Mouse (Mus musculus): Measurements from ENCODE around the gene Samd4.

Samd4 gene

DNA sequence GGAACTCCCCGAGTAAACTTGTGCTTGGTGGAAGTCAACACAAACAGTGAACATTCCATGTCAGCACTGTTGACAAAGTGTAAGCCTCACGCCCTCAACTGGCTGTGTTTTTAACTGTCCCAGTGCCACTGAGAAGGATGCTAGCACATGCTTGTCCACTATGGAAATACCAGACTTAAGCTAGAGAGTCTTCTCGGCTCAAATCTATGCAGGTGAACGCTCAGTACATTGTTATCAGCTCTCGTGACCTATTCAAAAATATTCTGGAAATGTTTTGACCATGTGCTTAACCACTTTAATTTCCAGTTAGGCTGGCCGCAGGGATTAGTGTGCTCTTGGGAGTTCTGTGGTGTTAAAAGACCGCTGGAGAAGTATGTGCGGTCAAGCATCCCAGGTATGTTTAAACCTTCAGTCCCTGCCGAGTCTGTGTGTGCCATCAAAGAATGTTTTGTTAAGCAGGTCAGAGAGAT is 73.0 kb downstream of the Samd4 start:
- DNase-seq (ENCODE audit: low spot score), result no peak

DNA sequence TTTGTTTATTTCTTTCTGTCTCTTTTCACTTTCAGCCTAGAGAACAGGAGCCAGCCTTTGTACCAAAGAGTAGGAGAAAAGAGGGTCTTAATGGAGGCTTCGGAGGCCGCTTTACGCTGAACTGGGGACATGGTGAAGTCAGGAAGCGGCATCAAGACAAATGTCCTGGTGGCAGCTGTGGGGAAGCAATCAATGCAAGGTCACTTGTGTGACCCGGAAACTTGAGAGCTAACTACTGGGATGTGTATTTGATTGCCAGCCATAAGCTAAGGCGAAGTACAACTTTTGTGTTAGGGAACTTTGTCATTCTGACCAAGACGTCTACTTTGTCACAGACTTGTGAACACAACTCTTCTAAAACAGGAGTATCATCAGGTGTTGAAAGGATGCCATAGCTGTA is 73.5 kb downstream of the Samd4 start:
- DNase-seq (ENCODE audit: low spot score), result no peak

DNA sequence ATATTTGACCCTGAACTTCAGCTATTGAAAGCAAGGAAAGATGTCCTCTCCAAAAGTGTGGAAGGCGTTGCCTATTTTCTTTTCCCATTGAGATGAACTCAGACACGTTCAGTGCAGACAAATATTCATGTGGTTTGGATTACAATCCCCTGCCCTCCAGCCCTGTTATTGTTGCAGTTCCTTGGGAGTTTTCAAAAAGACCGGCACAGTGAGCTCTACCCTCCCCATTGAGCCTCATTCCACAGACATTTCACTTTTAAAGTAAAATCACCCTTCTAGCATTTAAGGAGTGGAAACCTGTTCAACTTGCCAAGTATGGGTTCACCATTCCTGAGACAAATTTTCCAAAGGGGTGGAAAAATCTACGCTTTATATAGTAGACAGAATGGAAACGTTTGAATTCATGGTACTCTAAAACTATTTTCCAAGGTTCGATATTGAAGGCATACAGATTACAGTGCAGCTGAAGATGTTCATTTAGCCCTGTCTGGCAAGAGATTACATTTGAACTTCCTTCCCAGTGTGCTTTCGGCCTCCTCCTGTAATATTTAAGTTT is 76.6 kb downstream of the Samd4 start:
- no peak for DNase-seq (ENCODE audit: low spot score)

DNA sequence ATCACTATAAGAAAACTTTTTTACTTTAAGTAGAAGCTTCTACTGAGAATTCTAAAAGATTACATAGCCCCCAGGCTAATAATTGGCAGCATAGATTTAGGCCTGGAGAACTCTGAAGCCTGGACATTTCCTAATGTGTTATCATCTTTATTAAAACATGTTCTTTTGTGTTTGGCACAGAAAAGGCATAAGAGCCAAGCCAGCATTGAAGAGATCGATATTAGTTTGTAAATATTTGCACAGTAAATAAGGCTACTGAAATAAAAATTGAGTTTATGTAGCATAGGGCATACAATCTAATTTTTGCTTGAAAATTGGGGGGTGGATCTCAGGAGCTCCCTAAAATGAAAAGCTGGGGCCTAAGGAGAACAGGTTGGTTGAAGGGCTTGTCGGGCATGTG is 77.2 kb downstream of the Samd4 start:
- no peak for DNase-seq (ENCODE audit: low spot score)

DNA sequence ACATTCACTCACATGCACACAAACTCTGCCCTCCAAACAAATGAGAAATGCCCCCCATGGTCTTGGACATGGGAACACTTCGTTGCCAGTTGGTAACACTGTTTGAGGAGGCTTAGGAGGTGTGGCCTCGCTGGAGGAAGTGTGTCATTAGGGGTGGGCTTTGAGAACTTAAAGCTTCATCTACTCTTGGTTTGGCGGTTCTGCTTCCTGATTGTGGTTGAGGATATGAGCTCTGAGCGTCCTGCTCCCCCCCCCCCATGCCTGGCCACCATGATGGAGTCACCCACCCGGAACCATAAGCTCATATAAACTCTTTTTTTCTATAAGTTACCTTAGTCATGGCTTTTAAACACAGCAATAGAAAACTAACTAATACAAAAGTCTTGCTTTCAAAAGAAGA is 80.2 kb downstream of the Samd4 start:
- no peak for DNase-seq (ENCODE audit: low spot score)

DNA sequence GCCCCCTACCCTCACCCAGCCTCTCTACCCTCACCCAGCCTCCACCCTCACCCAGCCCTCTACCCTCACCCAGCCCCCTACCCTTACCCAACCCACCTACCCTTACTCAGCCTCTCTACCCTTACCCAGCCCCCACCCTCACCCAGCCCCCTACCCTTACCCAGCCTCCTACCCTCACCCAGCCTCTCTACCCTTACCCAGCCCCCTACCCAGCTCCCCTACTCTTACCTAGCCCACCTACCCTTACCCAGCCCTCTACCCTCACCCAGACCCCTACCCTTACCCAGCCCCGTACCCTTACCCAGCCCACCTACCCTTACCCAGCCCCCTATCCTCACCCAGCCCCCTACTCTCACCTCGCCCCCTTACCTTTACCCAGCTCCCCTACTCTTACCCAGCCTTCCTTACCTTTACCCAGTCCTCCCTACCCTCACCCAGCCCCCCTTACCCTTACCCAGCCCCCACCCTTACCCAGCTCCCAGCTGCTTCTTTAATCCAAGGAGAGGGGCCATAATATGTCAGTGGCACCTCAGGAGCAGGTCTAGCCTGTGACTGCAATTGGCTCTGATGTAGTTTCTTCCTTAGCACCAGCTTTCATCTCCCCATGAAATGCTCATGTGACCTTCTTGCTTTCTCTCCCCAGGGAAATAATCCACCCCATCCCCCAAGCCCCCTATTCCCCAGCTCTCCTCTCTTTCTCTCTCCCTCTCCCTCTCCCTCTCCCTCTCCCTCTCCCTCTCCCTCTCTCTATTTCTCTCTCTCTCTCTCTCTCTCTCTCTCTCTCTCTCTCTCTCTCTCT is 81.6 kb downstream of the Samd4 start:
- DNase-seq (ENCODE audit: low spot score), result no peak

DNA sequence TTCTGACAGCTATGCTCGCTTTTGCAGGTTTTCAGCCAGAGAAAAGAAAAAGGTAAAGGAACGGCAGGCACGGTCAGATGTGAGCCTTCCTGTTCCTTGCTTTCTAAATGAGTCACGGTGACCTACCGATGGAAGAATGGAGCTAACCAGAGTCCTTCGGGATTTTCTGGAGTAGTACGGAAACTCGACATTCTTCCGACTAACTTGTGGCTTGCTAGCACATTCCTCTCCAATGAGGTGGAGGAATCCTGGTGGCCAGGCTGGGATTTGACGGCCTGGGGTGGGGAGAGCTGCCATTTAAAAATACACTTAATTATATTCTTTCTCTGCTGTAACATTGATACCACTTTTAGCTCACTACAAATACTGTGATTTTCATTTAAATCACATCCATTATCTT is 83.6 kb downstream of the Samd4 start:
- no peak for DNase-seq (ENCODE audit: low spot score)

DNA sequence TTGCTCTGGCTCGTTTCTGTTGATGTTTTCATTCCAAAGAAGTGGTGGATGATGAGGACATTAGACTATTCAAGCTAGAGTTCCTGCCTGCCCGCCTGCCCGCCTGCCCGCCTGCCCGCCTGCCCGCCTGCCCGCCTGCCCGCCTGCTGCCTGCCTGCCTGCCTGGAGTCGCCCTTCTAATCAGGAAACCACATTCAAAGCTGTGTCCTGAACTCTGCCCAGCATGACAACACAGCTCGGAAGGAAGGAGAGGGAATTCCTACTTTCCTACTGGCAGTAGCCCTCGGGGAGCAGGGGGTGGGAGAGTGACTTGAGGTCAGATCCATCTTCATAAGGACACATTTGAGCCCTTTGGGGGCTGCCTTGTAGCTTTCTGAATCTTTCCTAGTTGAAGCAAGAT is 85.4 kb downstream of the Samd4 start:
- no peak for DNase-seq (ENCODE audit: low spot score)

DNA sequence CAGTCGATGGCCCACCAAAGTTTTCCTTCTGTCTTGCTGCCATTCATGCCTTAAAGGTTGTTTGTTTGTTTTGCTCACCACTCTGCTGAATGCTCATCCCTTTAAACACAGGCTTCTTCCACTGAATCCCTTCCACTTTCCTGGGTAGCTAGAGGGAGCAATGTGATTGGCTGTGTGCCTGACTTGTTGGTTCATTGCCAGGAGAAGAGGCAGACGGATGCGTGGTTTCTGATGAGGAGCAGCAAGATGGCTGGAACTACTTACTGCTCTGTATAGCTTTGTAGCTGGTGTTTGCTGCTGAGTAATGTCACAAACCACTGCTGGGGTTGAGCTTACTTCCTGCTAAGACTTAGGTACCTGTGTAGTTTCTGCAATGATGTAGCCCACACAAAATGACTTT is 88.0 kb downstream of the Samd4 start:
- DNase-seq (ENCODE audit: low spot score), result no peak

DNA sequence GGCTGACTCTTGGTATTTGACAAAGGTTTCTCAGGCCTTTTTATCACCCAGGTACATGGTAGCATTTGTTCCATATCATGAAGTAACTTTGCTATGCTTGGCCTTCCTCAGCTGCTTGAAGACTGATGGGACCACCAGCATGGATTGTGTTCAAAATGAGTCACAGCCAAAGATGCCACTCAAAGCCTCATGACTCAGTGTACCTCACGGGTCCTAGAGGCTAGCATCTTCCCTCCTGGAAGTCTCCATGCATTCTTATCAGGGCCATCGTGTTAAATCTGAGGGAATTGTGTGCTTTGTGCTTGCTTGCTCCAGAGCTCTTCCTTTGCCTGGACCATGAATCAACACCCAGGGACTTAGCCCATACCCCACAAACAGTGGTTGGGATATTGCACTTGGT is 89.1 kb downstream of the Samd4 start:
- DNase-seq (ENCODE audit: low spot score), result no peak

DNA sequence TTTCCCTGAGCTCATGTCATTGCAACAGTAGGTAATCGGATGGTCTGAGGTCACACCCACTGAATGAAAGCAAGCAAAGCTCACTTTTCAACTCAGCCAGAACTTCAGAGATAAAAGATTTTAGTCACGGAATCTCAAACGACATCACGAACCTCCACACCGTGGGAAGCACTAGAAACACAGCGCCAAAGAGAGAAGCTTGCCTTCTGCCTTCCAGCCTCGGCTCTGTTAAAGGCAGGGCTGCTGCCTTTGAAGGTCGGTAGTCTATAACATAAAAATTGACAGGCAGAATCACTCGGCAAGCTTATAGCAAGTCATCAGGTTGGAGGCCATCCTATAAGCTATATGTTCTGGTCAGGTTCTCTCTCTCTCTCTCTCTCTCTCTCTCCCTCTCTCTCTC is 92.2 kb downstream of the Samd4 start:
- DNase-seq (ENCODE audit: low spot score), result no peak

DNA sequence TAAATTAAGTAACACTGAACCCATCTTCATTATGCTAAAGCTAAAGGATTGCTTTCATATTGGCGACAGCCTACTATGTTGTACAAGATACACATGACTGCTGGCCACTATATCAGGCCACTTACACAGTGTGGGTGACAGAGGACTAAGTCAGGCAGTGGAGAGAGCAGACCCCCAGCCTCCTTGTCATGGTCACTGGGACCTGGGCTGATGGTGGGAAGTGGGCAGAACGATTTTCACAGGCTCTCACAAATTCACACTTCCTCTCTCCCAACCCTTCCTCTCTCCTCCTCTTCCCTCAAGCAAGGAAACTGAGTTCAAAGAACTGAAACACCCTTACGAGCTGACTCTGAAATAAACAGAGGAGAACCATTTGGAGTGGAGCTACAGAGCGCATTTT is 93.3 kb downstream of the Samd4 start:
- DNase-seq (ENCODE audit: low spot score), result no peak

DNA sequence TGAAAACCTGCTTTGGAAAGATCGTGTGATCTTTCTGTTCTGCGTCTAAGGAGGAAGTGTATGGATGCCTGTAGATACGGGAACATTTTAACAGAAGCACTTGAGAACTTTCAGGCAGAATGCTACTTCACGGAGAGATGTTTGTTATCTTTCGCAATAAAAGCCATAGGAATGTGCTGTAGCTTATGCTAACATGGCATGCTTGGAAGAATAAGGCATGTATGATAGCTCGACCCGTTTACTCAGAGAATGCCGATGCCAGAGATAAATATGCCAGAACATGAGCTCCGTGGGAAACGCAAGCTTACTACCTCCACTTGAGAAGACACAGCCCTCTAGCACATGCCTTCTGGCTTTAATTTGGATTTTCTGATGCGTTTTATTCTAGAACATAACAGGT is 94.1 kb downstream of the Samd4 start:
- DNase-seq (ENCODE audit: low spot score), result no peak

DNA sequence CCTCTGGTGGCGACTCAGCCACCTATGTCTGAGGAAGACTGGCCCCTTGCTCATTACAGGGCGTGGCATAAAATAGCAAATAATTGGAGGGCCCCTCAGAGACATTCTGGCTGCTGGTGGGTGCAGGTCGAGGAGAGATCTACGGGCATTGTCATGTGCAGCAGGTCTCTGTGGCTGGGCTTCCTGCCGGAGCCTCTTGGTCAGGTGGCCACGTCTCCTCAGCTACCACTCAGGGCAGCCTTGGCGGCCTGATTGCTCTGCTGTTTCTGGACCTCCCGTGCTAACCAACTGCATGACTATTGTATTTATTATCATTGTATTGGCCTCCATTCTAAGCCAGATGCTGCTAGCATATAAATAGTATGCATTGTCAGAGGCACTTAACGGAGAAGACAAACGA is 95.0 kb downstream of the Samd4 start:
- DNase-seq (ENCODE audit: low spot score), result no peak

DNA sequence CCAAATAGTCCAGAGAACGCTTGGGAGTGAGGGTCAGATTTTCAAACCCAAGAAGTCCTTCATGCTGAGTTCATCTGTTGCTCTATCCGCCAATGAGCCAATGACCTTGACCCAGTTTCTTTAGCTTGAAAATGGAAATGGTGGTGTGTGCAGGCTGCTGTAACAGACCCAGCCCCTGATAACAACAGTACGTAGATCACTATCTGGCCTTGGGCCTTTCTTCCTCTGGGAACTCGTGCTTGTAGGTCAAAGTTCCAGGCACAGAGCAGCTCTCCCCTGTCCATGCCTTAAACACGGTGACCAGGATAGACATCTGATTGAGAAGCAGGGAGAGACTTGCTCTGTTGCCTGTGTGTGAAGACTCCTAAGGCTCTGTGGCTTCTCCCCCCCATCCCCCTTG is 96.5 kb downstream of the Samd4 start:
- DNase-seq (ENCODE audit: low spot score), result no peak

DNA sequence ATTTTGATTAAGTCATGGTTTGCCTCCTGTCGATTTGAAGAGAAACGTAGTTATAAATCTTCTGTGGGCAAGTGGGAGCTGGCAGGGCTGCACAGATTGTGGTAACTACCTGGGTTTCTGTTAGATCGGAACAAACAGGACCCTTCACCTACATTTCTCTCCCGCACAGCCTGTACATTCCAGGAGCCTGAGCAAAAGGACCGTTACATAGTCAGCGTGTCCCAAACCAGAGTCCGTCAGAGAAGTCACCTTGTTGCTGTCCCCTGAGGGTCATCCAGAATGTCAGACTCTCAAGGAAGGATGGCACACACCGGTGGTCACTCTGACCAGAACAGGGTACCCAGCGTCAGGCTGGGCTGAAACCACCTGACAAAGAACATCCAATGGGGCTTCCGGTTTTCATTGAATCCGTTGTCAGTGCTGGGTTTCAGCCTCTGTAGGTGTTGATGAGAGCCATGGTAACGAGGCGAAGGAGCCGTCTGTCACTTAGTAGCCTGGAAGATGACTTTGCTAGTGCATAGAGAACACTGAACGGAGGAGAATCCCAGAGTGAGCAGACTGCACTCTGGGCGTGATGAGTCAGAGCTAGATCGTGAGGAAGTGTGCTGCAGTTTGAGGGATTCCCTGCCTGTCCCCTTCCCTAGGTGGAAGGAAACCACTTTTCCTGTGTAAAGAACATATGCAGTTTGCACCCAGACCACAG is 98.2 kb downstream of the Samd4 start:
- no peak for DNase-seq (ENCODE audit: low spot score)

DNA sequence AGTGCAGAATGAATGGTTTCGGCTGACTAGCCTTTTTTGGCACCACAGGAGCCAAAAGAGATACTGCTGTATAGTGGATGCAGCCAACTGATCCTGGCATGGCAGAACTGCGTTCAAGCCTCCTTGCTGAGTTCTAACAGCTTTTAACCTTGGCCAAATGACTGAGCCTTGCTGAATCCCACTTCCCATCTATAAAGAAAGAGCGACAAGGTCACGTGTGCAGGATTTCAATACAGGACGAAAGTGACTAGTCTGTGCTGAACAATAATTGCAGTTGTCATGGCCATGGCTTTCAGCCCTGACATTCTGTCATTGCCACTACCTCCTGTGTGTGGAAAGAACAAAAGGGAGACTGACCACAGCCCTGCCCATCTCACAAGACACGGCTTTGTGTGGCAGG is 99.5 kb downstream of the Samd4 start:
- no peak for DNase-seq (ENCODE audit: low spot score)

DNA sequence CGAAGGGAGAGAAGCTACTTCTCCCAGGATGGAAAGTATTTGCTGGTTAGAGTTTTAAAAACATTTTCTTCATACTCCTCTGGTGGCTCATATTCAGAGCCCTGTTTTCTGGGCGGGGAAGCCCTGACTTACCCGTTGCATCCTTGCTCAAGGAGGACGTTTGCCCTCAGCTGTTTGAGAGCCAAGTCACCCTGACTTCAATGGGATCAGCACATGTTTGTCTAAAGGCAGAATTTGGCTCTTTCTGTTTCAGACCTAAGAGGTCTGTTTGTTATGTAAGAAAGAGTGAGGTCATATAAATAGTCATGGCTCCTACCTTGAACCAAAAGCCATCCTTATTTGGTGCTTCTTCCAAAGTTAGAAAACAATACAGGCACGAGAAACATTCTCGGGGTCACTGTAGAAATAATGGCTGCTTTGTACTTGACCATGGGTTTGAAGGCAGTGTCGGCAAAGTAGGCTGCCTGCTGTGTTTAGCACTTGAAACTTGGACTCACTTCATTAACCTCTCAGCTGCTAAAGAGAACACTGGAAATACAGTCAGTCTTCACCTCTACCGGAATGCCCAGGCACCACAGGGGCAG is 102.0 kb downstream of the Samd4 start:
- no peak for DNase-seq (ENCODE audit: low spot score)

DNA sequence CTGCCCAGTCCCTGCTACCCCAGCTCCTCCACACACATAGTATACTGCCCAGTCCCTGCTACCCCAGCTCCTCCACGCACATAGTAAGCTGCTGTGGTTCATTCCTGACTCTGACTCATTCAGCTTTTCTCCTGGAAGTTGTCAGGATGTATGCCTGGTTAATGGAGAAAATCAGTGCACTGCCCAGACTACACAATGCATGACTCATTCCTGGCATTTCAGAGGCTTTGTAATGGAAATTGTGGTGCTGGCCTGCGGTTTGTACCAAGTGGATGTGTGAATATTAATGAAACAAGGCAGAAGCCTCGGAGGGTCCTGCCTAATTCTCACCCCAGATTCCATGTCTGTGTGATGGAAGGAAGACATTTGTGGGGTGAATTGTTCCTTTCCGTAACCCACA is 107.0 kb downstream of the Samd4 start:
- no peak for DNase-seq (ENCODE audit: low spot score)

DNA sequence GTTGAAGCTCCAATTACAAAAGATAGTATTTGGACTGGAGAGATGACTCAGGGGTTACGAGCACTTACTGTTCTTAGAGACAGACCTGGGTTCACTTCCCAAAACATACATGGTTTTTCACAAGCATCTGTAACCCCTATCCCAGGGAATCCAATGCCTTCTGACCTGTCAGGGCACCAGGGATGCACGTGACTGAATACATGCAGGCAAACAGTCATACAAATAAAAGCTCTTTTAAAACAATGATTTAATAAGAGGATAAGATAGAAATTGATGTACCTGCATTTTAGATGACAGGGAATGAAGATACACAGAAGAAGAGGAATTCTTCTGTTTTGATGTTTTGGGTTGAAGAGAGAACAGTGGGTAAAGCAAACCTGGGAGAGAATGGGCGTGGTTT is 107.8 kb downstream of the Samd4 start:
- DNase-seq (ENCODE audit: low spot score), result no peak

DNA sequence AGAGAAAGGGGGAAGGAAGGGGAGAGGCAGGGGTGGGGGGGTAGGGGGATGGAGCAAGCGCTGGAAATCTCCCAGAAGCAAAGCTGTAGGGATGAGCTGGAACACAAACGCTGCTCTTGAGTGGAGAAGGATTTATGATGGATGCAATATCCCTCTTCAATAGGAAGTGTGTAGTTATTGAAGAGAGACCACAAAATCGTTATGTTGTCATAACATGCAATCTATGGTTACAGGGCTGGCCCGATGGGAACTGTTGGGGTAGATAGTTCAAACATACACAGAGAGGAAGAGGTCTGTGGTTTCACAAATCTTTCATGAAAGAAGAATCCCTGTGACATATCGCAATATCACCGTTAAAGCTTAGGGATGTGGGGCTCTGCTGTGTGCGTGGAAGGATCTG is 112.0 kb downstream of the Samd4 start:
- no peak for DNase-seq (ENCODE audit: low spot score)

DNA sequence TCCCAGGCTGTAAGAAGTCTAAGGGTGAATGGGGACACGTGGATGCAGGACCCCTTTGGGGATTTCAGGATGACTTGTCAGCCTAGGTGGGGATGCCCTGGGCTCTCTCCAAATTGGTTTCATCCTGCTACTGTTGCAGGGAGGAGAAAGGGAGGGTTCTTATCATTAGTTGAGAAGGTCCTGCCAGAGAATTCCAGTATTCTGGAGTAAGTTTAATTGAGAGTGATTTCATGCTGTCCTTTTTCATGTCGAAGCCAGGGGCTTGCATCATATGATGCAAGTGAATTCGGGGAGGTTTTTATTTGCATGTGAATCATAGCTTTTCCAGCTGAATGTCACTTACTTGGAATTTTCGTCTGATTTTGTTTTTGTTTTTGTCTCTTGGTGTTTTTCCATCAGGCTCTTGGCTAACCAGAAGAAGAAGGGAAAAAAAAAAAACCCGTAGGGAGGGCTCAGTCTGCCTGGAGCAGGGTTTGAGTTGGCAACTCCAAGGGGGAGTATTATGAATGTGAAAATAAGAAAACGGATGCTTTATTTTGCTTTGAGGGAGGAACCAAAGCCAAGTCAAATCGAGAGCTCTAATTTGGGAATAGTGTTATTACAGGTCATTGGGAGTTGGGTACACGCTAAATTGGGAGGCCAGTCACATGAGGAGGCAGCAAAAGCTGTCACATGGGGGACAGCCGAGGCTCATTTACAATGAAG is 116.8 kb downstream of the Samd4 start:
- DNase-seq (ENCODE audit: low spot score), result no peak

Data from ovary, adult 18-20 months (tissue).